Mouse (Mus musculus): ENCODE measurements around the gene Pitpnm2. TPM values are rescaled to one million over a fixed set of nuclear protein-coding genes. Genes with fewer than 3 reads are reported as not detected.

Pitpnm2 gene
- total RNA-seq, 2 experiments from 2014 or later = 50.0 to 57.2 TPM

DNA sequence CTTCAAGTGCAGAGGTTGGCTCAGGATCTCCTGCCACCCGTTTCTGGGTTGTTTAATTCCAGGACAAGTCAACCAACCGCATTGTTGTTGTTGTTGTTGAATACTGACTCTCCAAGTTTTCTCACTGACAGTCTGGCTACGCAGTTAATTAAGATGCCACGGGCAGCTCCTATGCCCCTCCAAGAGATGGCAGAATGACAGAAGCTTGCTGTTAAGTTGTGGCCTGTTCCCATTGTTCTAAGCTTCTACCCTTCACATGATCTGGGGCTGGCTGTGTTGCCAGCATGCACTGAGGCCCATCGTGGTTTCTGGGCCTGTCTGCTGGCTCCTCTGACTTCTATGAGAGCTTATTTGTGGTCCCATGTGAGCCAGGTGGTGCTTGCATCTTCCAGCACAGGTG lies 115.3 kb downstream of the Pitpnm2 start:
- no peak for DNase-seq

DNA sequence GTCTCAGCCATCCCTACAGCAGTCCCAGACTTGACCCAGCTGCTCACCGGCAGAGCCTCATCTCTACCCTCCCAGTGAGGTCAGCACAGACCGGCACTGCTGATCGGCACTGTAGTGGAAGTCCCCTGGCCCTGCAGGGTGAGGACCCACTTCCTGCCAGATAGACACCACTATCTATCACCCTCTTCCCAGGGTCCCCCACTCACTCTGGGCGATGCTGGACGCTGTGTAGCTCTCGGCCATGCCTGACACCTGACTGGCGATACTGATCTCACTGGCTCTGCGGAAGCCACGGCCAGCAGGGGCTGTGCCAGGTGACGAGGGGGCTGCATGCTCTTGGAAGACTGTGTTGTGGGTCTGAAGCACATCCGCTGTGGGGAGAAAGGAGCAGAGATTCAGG lies 124.5 kb downstream of the Pitpnm2 start:
- DNase-seq = no peak

DNA sequence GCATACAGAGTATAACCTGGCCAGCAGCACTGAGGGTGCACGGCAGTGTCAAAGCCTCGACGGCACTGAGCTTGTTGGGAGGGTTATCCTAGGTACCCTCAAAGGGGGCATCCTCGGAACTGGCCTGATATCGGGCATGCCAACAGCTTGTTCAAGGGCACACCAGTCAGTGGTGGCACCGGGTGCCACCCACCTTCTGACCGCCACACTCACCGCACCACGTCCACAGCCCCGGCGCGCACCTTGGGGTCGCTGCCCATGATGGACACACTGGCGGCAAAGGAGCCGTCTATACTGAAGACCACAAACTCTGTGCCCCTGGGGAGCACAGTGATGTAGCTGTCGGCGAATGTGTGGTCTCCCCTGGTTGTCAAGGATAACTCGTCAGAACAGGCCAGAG lies 127.2 kb downstream of the Pitpnm2 start:
- no peak for DNase-seq

DNA sequence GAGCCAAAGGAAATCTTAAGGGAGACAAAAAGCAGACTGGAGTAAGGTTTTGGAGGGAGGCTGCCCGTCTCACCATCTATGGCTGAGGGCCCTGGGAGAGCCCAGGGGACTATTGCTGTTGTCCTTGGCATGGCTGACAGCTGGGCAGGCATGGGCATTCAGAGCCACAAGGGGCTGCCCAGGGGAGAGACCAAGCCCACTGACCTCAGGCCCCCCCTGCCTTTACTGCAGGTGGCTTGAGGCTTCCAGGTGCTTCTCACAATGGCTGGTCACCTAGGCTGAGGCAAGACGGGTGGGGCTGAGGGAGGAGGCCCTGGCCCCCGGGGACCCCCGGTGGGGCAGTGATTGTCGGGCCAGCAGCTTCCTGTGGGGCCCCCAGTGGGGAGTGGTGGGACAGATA lies 130.4 kb downstream of the Pitpnm2 start:
- no peak for DNase-seq

DNA sequence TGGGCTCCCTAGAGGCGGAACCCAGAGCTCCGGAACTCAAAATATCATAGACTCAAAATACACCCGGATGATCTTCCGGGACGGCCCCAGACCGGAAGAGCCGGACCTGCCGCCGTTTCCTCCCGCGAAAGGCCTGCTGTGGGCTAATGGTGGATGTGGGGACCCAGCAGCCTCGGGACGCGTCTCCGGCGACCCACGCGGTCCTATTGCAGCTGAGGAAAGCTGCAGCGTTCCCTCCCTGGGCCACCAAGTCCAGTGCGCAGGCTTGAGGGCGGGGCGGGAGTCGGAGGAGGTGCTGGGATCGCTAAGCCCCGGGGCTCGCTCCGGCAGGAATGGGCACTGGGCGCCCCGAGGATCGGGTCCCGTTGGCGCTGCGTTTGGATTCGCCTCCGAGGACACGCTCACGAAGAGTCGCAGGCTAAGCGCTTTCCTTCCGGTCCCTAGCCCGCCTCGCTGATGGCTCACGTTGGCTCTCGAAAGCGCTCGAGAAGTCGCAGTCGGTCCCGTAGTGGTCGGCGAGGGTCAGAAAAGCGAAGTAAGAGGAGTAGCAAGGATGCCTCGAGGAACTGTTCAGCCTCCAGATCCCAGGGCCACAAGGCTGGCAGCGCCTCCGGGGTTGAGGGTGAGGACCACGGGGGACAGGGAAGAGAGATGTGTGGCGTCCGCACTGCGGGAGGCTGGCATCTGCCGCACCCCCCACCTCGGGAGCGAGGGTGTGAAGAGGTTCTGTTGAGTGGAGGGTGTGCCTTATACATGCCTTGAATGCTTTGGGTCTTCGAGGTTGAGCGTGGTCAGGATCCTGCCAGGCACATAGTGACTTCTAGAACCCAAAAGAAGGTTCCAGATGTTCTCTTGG lies 133.3 kb downstream of the Pitpnm2 start, which contains the start of gene Arl6ip4:
TSS of gene Arl6ip4 (plus strand) at position 100 of the 856 bp plus-strand sequence.
- DNase-seq = peak; percentile 78 to 81

DNA sequence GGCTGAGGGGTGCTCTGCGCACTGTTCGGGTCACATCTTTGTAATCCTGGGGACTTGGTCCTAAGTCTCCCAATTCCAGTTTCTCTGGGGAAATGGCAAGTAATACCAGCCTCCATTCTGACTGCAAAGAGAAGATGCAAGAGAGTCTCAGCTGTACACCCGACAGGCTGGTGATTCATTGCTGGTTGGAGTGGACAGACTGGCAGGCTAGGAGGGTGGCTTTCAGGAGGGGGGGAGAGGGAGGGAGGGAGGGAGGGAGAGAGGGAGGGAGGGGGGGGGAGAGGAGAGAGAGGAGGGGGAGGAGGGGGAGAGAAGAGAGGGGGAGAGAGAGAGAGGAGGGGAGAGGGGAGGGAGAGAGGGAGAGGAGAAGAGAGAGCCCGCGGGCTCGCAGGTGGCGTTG lies 134.0 kb downstream of the Pitpnm2 start:
- no peak for DNase-seq

DNA sequence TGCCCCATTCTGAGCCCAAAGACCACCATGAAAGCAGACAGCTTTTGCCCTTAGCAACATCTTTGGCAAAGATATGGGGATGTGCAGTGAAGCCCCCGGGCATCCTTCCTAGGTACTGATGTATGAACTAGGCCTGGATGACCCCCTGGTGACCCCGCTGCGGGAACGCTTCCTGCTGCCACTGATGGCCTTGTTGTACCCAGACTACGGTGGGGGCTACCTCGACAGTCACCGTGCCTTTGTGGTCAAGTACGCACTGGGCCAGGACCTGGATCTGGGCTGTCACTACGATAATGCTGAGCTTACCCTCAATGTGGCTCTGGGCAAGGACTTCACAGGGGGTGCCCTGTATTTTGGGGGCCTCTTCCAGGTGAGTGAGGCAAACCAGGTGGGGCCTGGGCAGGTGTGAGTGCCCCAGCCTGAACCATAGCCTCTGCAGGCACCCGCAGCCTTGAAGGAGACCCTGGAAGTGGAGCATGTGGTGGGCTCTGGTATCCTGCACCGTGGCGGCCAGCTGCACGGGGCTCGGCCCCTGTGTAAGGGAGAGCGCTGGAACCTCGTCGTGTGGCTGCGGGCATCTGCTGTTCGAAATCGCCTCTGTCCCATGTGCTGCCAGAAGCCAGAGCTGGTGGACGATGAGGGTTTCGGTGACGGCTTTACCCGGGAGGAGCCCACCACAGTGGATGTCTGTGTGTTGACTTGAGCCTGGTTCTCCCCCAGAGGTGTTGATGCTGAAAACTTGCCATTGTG lies 135.1 kb downstream of the Pitpnm2 start:
- no peak for DNase-seq

DNA sequence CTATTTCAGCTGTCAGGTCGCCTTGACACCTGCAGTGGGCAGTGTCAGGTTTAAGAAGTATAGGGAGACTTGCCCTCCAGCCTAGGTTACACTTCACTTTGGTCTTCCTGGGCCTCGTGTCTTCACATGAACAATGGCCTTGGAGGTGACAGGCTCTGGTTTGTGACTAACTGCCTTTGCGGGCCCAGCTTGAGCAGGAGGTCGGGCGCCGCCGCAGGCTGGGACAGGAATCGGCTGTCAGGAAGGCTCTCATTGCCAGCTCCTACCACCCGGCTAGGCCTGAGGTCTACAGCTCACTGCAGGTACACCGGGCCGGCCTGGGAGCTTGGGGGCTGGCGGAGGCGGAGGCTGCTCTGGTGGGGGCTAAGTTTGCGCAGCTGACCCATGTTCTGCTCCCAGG lies 136.5 kb downstream of the Pitpnm2 start:
- peak; percentile 84 to 87 for DNase-seq

DNA sequence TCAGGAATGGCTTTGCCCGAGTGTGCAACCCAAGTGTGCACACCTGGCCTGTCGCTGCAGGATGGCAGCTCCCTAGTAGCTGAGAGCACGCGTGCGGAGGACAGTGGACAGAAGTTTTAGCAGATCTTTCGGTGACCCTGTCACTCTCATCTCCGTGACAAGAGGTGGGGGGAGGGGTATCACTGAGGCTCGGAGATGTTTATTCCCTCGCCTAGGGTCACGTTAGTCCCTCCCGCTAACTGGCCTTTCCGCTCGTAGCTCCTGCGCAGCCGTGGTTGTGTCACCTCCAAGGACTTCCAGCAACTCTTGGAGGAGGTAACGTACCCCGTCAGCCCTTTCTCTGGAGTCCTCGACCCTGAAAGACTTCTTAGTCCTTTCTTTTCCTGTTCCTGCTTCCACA lies 137.0 kb downstream of the Pitpnm2 start:
- DNase-seq = peak; percentile 63 to 65

DNA sequence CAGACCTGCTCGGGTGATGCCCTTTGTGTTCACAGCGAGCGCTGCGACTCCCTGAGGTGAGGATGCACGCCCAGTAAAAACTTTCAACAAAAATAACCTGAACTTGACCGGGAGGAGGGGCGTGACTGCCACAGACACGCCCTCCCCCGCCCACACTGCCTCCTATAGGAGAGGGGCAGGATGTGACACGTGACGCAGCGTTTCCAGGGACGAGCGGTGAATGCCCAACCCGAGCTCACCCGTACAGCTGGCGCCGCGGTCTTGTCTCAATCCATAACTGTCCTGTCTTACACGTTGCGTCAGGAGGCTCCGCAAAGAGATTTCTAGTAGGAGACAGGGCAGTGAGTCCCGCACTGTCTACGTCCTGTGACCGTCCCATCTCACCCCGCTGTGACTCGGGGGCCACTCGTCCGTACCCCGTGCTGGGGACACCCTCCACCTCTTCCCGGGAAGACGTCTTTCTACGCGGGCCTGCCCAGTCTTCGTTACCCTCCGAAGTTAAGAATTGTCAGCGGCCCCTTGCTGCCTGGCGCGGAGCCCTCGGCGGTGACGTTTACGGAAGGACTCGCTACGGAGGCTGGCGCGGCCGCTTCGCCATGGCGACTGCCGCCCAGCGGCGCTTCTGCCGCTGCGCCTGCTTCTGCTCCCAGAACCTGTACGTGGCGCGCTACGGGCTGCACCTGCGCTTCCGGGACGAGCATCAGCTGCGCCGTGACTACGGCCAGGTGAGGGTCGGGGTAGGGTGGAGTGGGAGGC lies 137.6 kb downstream of the Pitpnm2 start, which contains the start of gene Ogfod2:
TSS of gene Ogfod2 (plus strand) at position 556 of the 756 bp plus-strand sequence.
- DNase-seq = peak; percentile 96

DNA sequence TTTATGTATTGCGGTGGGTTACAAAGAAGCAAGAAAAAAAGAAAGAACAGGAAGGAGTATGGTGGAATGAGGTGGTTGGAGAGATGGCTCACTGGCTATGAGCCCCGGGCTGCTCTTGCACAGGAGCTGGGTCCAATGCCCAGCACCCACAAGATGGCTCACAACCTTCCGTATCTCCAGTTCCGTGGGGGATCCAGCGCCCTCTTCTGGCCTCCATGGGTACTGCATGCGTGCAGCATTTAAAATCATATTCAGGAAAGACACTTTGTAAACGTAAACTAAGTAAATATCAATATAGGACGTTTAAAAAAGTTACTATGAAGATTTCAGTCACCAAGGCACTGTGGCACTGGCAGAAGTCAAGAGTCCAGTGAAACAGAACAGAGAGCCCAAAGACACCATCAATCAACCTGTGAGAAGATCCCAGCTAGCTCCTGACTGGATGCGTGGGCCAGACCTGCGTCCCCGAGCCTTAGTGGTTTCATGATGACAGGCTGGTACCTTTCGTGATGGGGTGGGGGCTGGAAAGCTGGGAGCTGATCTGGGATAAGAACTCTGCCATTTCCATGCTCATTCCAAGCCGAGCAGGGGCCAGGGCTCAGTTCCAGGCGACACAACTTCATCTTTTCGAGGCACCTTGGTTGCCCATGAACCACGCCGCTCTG lies 138.4 kb downstream of the Pitpnm2 start:
- peak; percentile 44 to 64 for DNase-seq

DNA sequence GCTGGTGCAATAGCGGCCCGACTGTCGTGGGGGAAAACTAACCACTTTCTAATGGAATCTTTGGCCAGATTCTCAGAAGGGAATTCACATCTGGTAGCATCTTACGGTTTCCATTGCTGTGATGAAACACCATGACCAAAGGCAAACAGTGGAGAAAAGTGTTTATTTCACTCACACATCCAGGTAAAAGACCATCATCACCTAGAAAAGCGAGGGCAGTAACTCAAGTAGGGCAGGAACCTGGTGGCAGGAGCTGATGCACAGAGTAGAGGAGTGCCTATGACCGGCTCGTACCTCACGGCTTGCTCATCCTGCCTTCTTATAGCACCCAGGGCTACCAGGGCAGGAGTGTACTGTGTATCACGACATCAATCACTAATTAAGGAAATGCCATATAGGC lies 146.0 kb downstream of the Pitpnm2 start:
- no peak for DNase-seq

DNA sequence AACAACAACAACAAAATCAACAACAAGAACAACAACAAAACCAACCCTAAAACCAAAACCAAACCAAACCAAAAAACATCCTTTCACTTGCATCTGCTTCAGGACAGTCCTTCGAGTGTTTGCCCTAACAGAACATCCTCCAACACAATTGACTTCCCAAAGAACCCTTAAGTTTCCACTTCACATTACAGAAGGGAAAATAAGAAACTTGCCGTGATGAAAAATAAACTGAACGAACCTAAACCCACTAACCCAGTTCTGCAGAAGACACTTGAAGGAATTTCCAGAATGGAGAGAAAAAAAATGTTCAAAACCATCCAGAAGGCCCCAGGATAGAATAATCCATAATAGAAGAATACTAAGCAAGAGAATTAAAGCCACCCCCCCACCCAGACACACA lies 146.5 kb downstream of the Pitpnm2 start:
- DNase-seq = no peak

DNA sequence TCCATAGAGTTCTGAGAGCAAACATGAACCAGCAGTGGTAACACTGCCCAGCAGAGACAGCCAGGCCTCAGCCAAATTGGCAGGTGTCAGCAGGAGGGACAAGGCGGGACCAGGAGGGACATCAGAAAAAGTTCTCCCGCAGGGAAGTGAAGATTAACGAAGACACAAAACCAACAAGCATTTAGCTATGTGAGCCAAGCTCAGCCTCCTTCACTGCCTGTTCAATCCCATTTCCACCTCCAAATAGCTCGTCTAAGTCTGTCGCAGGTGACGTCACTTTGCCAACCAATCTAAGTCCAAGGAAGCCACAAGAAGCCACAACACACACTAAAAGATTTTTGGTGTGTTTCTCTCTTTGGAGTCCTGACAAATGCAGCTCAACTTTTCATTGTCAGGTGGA lies 147.2 kb downstream of the Pitpnm2 start:
- no peak for DNase-seq

DNA sequence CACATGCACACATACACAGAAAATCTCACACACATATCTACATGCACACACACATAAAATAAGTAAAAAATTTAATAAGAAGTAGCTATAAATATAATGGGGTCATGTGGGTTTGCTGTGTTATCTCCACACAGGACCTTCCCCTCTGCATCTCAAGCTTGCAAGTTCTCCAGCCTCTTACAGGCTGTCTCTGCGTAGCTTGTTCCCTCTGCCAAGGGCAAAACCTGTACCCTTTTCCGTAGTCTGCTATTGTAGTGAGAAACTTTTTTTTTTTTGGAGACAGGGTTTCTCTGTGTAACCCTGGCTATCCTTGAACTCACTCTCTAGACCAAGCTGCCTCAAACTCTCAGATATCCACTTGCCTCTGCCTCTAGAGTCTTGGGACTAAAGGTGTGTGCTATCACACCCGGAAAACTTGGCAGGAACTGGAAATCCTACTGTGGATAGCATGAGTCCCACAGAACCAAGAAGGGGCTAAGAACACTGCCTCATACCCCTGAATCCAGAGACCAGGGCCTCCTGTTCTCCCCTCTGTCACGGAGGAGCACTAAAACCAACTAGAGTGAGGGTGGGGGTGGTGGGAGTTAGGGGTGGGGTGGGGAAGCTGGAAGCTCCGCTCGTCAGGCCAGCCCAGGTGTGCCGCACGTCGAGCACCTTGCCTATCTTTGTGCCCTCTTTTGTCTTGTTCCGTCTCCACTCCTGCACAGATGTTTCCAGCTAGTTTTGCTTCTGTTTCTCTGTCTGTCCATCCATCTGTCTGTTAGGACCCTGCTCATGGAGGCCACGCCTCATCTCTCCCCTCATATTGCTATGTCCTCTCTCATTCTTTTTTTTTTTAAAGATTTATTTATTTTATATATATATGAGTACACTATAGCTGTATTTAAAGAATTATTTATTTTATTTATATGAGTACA lies 149.2 kb downstream of the Pitpnm2 start:
- DNase-seq = no peak

DNA sequence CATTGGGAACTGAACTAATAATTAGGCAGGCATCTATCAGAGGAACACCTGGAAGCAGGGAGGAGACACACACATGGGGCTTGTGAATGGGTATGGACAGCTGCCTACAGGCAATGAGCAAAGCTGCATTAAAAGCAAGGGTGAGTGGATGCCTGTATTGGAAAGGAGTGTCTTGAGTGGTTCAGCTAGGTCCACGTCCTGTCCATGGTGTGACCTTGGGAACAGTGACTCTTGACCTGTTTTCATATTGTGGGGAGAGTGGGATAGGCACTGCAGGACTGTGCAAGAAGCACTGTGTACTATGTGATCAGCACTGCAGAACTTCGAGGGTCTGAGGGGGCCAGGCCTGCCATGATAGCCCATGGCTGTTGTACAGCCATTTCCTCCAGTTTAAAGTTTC lies 150.6 kb downstream of the Pitpnm2 start:
- DNase-seq = no peak

DNA sequence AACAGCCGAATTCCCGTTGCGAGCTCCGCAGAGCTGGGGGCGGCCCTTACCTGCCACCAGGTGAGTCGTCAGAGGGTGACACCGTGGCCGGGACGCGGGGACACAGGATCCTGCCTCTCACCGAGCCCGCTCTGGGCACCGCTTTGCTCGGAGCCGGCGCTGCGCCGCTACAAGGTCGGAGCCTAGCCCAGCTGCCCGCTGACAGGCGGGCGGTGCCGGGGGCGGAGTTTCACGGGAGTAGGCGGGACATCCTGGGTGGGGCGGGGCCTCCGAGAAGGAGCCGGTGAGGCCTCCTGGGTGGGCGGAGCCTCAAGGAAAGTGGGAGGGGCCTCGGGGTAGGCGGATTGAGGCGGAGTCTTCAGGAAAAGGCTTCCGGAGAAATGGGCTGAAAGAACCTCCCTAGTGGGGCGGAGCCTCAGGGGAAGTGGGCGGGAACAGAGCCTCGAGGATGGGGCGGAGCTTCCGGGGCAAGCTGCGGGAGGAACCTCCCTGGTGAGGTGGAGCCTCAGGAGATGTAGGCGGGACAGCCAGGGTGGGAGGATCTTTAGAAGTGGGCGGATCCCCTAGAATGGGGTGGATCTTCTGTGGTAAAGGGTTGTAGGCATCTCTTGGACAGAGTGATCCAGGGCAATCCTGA lies 153.8 kb downstream of the Pitpnm2 start, which contains the start of gene Abcb9:
TSS of gene Abcb9 (minus strand) at position 203 of the 637 bp plus-strand sequence.
- DNase-seq = peak; percentile 98 to 99

DNA sequence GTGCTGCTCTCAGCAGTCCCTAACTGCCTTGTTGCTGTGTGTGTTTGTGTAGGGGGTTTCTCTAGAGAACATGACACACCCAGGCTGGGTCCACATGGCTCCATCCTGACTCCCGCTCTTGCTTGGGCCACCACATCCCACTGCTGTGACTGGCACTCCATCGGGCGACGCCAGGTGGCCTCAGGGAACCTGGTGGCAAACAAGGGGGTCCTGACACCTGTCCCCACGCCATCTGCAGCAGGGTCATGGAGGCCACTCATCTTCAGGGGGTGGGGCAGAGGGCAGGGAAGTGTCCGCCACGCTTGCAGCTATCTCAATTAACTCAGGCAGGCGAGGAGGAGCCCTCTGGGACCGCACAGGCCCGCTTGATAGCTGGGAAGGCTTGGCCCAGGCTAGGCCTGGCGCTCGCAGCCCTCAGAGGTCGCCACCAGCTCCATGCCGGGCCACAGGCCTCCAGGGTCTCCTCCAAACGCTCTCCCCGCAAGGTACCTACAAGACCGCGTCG lies 154.4 kb downstream of the Pitpnm2 start:
- DNase-seq = no peak

DNA sequence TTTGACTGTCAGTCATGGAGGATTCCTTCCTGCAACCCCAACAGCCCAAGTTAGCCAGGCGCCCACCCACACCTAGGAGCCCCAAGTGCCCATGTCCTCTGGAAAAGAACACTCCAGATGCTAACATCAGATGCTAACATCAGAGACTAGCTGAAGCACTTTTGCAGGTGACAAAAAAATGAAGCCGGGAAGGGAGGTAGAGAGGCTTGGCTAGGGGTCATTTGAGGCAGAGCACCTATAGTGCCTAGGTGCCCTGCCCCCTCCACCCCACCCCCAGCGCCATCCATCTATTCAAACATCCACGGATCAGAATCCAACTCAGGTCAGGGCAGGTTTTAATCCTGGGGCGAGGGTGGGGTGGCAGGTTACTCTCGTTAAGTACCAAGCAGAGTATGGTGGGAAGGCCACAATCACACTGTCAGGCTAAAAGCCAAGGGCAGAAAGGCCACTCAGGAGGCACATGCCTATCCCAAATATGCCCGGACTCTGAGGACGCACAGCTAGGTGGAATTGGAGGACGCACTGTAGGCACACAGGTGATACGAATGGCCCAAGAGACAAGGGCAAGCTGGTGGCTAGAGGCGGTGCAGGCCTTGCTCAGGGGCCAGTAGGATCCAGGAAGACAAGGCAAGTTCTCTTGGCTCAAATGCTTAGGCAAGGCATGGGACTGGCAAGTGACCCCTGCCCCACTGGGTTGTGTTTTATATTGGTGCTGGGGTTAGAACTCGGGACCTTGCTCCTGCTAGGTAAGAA lies 155.5 kb downstream of the Pitpnm2 start:
- no peak for DNase-seq
